Mouse (Mus musculus): ENCODE data around the gene Mmel1.

The Mmel1 gene

GRCm38 (mm10) chr4:154869440-154869839 lies at the start of gene Mmel1:
Mmel1 (plus strand) TSS chr4:154869585.
- no peak for DNase-seq

GRCm38 (mm10) chr4:154825662-154826061 lies 43.7 kb upstream of the Mmel1 start:
- DNase-seq, result peak; percentile 49

GRCm38 (mm10) chr4:154826224-154826623 lies 43.2 kb upstream of the Mmel1 start:
- no peak for DNase-seq

- no peak for DNase-seq
These were observed 42.2 kb upstream of the Mmel1 start for GRCm38 (mm10) chr4:154827181-154827580.

- no peak for DNase-seq
These were observed 41.3 kb upstream of the Mmel1 start for GRCm38 (mm10) chr4:154827861-154828610.

GRCm38 (mm10) chr4:154831915-154832573 lies 37.3 kb upstream of the Mmel1 start:
- DNase-seq, result no peak

- DNase-seq, result no peak
These were observed 33.0 kb upstream of the Mmel1 start for GRCm38 (mm10) chr4:154836183-154836915.

GRCm38 (mm10) chr4:154837170-154837569 lies 32.2 kb upstream of the Mmel1 start, which contains the start of gene Ttc34:
Ttc34 (plus strand) TSS chr4:154837459.
- peak; percentile 59 for DNase-seq

GRCm38 (mm10) chr4:154838741-154839140 lies 30.6 kb upstream of the Mmel1 start:
- DNase-seq, result no peak

- no peak for DNase-seq
These were observed 30.0 kb upstream of the Mmel1 start for GRCm38 (mm10) chr4:154839406-154839805.

- no peak for DNase-seq
These were observed 16.7 kb upstream of the Mmel1 start for GRCm38 (mm10) chr4:154852696-154853095.

- DNase-seq, result no peak
These were observed 15.5 kb upstream of the Mmel1 start for GRCm38 (mm10) chr4:154853881-154854280.

- DNase-seq, result no peak
These were observed 14.6 kb upstream of the Mmel1 start for GRCm38 (mm10) chr4:154854676-154855345.

- peak; percentile 54 for DNase-seq
These were observed 13.5 kb upstream of the Mmel1 start for GRCm38 (mm10) chr4:154855721-154856479.

- DNase-seq, result no peak
These were observed 12.9 kb upstream of the Mmel1 start for GRCm38 (mm10) chr4:154856480-154856837.

GRCm38 (mm10) chr4:154856882-154857281 lies 12.5 kb upstream of the Mmel1 start:
- no peak for DNase-seq

- no peak for DNase-seq
These were observed 11.8 kb upstream of the Mmel1 start for GRCm38 (mm10) chr4:154857366-154858240.

GRCm38 (mm10) chr4:154858601-154859000 lies 10.8 kb upstream of the Mmel1 start:
- DNase-seq, result no peak

GRCm38 (mm10) chr4:154861967-154862366 lies 7.4 kb upstream of the Mmel1 start:
- no peak for DNase-seq

- DNase-seq, result no peak
These were observed 5.9 kb upstream of the Mmel1 start for GRCm38 (mm10) chr4:154863436-154863935.

GRCm38 (mm10) chr4:154864271-154864771 lies 5.1 kb upstream of the Mmel1 start:
- DNase-seq, result peak; percentile 94

Data from kidney, adult 9 months (tissue).